Mouse (Mus musculus): ENCODE data around the gene F930015N05Rik.

GRCm38 (mm10) chr11:64473679-64474078 is 37.2 kb upstream of the F930015N05Rik start:
- TF ChIP-seq POLR2A (IDR thresholded peaks at IDR 0.05; ENCODE audit: extremely low read depth, insufficient read depth, low read length) (no peak), CTCF (IDR thresholded peaks at IDR 0.05; ENCODE audit: low read depth, low read length) (no peak)

Data from liver, adult 2 months (tissue).